Mouse (Mus musculus) CD4-positive helper T cell, adult 2 months (primary cell): ENCODE data around the gene Tnfrsf1b.

Experiments used
- DNase-seq: peaks from one replicate; pipeline ENCODE4 v3.0.0-alpha.2; 2012; ENCODE audit warnings: low read depth, missing footprints, low spot score

Tnfrsf1b gene

GRCm38 (mm10) chr4:145220001-145220400 is 26.7 kb downstream of the Tnfrsf1b start:
- DNase-seq: no peak

DNA sequence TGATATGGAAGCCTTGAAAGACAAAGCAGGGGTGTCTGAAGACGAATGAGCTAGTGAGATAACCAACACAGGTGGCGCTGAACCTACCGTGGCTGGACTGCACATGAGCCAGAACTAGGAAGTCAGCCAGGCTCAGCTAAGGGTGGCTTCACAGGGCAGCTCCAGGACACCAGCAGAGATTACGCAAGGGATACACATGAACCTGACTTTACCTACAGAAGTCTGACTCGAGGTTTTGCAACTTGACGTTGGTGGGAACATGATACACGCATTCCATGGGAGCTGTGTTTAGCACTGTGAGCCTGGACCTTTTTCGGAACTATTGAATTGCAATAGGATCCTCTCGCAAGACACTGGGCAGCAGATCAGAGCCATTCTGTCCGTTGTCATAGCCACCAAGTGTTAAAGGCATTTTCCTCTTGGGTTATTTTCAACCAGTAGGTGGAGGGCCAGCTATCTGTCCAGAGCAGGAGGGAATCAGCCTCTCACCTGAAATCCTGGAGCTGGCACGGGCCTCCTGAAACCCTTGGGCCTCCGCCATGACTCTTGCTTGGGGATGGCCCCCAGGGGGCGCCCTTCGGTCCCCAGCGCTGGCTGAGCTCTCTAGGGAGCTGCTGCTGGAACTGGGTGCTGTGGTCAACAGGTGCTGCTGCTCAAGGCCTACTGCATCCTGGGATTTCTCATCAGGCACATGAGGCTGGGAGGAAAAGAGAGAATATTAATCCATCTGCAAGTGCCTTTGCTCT is 27.3 kb downstream of the Tnfrsf1b start:
- peak; percentile 50 for DNase-seq

GRCm38 (mm10) chr4:145217837-145218236 is 28.8 kb downstream of the Tnfrsf1b start:
- DNase-seq: no peak

DNA sequence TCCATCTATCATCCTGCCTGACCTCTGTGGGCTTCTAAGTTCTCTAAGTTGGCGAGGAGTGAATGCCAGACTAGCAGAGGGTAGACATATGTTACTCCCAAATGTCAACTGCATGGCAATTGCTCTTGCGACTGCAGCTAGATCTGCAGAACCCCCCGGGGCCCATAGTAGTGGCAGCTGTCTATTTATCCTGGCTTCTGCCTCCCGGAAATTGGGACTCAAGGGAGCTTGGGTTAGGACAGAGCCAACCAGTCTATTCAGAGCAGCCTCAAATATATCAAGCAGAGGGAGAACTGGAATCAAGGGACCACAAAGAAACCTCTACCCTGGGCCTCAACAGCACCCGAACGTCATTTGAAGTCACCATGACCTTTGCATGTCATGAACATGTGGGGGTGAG is 29.6 kb downstream of the Tnfrsf1b start:
- no peak for DNase-seq

DNA sequence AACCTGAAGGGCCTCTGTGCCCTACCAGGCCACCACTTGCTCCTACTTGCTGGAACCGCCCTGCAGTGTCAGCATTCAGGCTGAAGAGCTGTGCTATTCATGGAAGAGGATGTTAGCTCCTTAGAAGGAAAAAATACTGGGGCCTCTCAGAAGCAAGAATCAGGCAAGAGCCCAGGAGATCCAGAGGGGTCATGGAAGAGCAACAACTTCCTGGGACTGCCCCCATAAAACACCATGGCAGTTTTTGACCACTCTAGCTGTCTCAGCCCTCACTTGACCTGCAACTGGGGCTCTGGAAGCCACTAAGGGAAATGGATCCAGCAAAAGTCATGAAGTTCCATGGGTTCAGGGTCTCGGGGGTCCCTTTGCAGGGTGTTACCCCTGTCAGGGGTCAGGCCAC is 31.3 kb downstream of the Tnfrsf1b start:
- no peak for DNase-seq

- no peak for DNase-seq
Measured at GRCm38 (mm10) chr4:145214786-145215174, 31.9 kb downstream of the Tnfrsf1b start.

- peak; percentile 82 for DNase-seq
Measured at GRCm38 (mm10) chr4:145213999-145214785, 32.5 kb downstream of the Tnfrsf1b start.

GRCm38 (mm10) chr4:145211076-145211475 is 35.6 kb downstream of the Tnfrsf1b start:
- DNase-seq: peak; percentile 65

DNA sequence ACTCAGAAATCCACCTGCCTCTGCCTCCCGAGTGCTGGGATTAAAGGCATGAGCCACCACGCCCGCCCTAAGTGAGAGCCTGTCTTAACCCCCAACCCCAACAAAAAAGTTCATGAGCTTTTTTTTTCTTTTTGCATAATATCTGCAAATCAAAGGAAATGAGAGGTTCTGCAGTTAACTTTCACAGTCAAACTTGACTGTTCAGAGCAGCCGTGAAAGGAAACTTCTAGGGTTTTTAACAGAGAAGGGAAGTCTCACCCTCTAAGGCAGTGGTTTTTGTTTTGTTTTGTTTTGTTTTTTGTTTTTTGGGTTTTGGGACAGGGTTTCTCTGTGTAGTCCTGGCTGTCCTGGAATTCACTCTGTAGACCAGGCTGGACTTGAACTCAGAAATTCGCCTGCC is 36.1 kb downstream of the Tnfrsf1b start:
- peak; percentile 76 for DNase-seq

DNA sequence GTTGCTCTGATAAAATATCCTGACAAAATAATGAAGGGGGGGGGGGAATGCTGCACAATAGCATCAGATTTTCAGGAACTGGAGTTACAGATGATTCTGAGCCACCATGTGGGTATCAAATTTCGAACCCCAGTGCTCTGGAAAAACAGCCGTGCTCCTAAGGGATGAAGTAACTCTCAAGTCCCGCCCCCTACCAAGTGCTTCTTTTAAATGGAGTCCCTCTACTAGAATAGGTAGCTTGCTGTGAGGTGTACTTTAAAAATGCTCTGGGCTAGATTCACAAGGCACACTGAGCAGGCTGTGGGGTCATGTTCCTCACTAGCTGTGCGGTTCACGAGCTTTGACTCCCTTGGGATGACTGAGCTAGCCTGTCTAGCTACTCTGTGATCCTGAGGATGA is 37.0 kb downstream of the Tnfrsf1b start:
- no peak for DNase-seq

DNA sequence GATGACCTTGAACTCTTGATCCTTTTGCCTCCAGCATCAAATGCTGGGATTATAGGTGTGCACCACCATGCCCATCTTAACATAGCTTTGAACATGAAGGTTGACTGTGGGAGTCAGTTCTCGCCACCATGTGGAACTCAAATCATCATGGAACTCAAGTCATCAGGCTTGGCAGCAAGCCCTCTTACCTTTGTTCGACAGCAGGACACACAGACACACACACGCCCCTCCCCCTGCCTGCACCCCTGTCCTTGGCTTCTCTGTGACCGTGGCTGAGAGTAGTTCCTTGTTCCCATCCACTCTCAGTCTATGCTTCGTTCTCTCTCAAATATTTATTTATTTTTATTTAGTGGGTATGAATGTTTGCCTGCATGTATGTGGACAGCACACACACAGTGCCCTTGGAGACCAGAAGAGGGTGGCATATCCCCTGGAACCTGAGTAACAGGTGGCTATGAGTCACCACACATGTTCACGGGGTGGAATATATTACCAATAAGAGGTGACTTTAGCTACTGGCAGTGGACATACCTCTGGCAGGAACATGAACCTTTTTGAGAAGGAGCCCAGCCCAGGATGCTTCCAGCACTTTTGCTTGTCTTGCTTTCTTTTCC is 37.5 kb downstream of the Tnfrsf1b start:
- no peak for DNase-seq

DNA sequence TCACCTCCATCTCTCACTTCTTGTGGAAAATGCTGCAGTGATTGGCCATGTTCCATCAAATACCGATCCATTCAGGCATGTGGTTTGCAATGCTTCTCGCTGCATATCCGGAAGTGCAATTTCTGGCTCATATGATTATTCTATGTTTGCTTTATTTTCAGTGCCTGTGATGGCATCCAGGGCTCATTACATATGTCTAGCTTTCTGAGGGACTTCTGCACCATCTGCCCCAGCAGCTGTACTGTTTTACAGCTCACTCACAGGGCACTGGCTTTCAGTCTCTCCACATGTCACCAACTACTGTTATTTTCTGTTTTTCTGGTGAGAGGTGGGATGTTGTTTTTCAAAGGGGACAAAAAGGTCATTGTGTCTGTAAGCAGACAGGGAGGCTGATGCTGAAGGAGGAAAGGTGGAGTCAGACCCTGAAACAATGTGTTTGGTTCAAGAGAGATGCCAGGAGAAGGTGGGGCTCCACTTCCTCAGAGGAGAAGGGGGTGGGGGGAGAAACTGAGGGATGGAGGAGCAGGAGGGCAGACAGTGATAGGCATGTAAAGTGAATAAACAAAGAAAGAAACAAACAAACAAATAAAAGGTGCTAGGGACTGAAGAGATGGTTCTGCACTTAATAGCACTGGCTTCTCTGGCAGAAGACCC is 38.8 kb downstream of the Tnfrsf1b start:
- no peak for DNase-seq

DNA sequence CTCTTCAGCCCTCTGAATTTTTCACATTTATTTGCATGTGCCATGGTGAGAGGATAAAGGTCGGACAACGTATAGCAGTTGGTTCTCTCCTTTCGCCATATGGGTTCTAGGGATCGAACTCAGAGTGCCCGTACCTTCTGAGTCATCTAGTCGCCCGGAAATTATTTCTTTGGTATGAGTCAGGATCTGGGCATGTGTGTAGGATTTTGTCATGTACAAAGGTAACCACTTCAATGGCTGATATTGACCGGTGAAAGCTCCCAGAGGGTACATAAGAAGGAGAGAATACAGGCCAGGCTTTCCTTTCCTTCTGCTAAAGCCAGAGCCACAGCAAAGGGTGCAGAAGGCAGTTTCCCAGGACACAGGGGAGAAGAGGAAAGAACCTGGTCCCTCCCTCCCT is 41.9 kb downstream of the Tnfrsf1b start:
- DNase-seq: no peak

GRCm38 (mm10) chr4:145203305-145203704 is 43.4 kb downstream of the Tnfrsf1b start:
- DNase-seq: no peak

DNA sequence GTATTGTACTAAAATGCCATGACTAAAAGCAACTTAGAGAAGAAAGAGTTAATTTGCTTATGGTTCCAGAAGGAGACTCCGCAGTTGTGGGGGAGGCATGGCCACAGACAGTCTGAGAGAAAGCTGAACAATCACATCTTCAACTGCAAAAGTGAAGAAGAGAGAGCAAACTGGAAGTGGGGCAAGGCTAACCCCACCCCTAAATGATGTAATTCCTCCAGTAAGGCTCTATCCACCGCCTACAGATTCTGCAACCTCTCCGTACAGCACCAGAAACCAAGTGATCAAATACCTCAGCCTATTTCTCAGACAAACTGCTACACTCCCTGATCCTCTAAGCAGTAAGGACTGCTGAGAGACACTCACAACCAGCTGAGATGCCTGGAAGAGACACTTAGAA is 45.2 kb downstream of the Tnfrsf1b start:
- no peak for DNase-seq

- DNase-seq: no peak
Measured at GRCm38 (mm10) chr4:145199982-145200699, 46.5 kb downstream of the Tnfrsf1b start.

- no peak for DNase-seq
Measured at GRCm38 (mm10) chr4:145196586-145196985, 50.1 kb downstream of the Tnfrsf1b start.

- no peak for DNase-seq
Measured at GRCm38 (mm10) chr4:145195172-145195571, 51.5 kb downstream of the Tnfrsf1b start.

GRCm38 (mm10) chr4:145194559-145195162 is 52.0 kb downstream of the Tnfrsf1b start, which contains the start of gene Vps13d:
Vps13d (minus strand) TSS chr4:145195005.
- peak; percentile 95 for DNase-seq

- DNase-seq: no peak
Measured at GRCm38 (mm10) chr4:145193991-145194511, 52.6 kb downstream of the Tnfrsf1b start.

DNA sequence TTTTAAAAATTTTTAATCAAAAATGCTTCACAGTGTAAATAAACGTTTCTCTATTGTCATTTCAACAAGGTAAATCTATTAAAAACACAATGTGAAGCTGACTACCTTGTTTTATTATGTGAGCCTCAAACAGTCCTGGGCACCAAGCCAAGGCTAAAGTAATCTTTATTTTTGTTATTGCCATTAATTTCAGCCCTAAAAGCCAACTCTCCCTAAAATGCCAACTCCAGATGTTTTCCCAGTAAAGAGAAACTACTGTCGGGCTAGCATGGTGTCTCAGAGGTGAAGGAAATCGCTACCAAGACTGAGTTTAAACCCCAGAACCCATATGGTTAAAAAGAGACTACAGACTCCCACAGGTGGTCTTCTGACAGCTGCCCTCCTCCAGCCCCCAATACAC is 53.3 kb downstream of the Tnfrsf1b start:
- no peak for DNase-seq
